Mouse (Mus musculus) MEL (cell line): Measurements from ENCODE around the gene Lbx1. TPM values are rescaled to one million over a fixed set of nuclear protein-coding genes. Genes with fewer than 3 reads are reported as not detected.
A peak's percentile ranks its signal among the peaks of the same experiment; 100 is the strongest.

Experiments used
- DNase-seq: peaks from one replicate; pipeline ENCODE4 v3.0.0; 2011; ENCODE audit warnings: low read depth, low spot score
- H3K27ac ChIP-seq: 2 replicates; pipeline ENCODE4 v1.5.1; 2012; ENCODE audit warnings: low read depth, mild to moderate bottlenecking, control low read depth, low read length, moderate library complexity; ENCODE audit not compliant: control insufficient read depth
- H3K27me3 ChIP-seq, 2 experiments: fragments of 150-350 bp in 1 of 2; sonication (generic) in 1 of 2; 2 replicates each; pipeline ENCODE4 v1.6.1; 2012; ENCODE audit warnings: low read length in 2 of 2, mild to moderate bottlenecking in 2 of 2, improper control_type of control experiment in 1 of 2, moderate library complexity in 1 of 2; ENCODE audit not compliant: insufficient read depth in 2 of 2, control insufficient read depth in 1 of 2
- H3K36me3 ChIP-seq, 2 experiments: 2 replicates each; pipeline ENCODE4 v1.6.1; 2012 to 2014; ENCODE audit warnings: low read length in 2 of 2, improper control_type of control experiment in 1 of 2, inconsistent platforms in 1 of 2, mild to moderate bottlenecking in 1 of 2; ENCODE audit not compliant: insufficient read depth in 2 of 2, control insufficient read depth in 1 of 2
- H3K4me1 ChIP-seq, 2 experiments: fragments of 150-350 bp in 1 of 2; sonication (generic) in 1 of 2; 2 replicates each; pipeline ENCODE4 v1.6.1; 2012; ENCODE audit warnings: low read length in 2 of 2, improper control_type of control experiment in 1 of 2, mild to moderate bottlenecking in 1 of 2; ENCODE audit not compliant: insufficient read depth in 2 of 2, control insufficient read depth in 1 of 2
- H3K4me3 ChIP-seq, 2 experiments: fragments of 150-350 bp in 1 of 2; sonication (generic) in 1 of 2; 2 replicates each; pipeline ENCODE4 v1.5.1; 2012; ENCODE audit warnings: low read depth in 2 of 2, low read length in 2 of 2, mild to moderate bottlenecking in 2 of 2, moderate library complexity in 2 of 2, control low read depth in 1 of 2, improper control_type of control experiment in 1 of 2; ENCODE audit not compliant: control insufficient read depth in 1 of 2, insufficient read depth in 1 of 2
- H3K79me2 ChIP-seq: 2 replicates; pipeline ENCODE4 v1.6.1; 2012; ENCODE audit warnings: mild to moderate bottlenecking, low read length, moderate library complexity; ENCODE audit not compliant: control insufficient read depth, poor library complexity, insufficient read depth
- H3K9ac ChIP-seq: 2 replicates; pipeline ENCODE4 v1.6.1; 2012; ENCODE audit warnings: low read depth, mild to moderate bottlenecking, control low read depth, low read length, moderate library complexity; ENCODE audit not compliant: control insufficient read depth, poor library complexity, severe bottlenecking
- H3K9me3 ChIP-seq: fragments of 150-350 bp; sonication (generic); replicated peaks from 2 replicates; pipeline ENCODE4 v1.6.1; 2012; ENCODE audit warnings: mild to moderate bottlenecking, low read length, improper control_type of control experiment, moderate library complexity; ENCODE audit not compliant: insufficient read depth
- CHD1 ChIP-seq: IDR thresholded peaks from 2 replicates; pipeline ENCODE4 v1.6.1; 2012; ENCODE audit warnings: low read depth, mild to moderate bottlenecking, inconsistent platforms, low read length, improper control_type of control experiment
- CTCF ChIP-seq, 3 experiments: IDR thresholded peaks in 2 of 3; conservative IDR thresholded peaks in 1 of 3; 2 replicates each; pipeline ENCODE4 v1.5.1; 2011 to 2012; ENCODE audit warnings: low read length in 3 of 3, low read depth in 2 of 3, mild to moderate bottlenecking in 2 of 3, improper control_type of control experiment in 1 of 3, inconsistent platforms in 1 of 3, mixed read lengths in 1 of 3, moderate library complexity in 1 of 3; ENCODE audit not compliant: control insufficient read depth in 1 of 3, insufficient read depth in 1 of 3, poor library complexity in 1 of 3, severe bottlenecking in 1 of 3
- ETS1 ChIP-seq: IDR thresholded peaks from 2 replicates; pipeline ENCODE4 v1.6.1; 2012; ENCODE audit warnings: low read depth, mild to moderate bottlenecking, inconsistent platforms, low read length, improper control_type of control experiment, moderate library complexity
- HCFC1 ChIP-seq: IDR thresholded peaks from 2 replicates; pipeline ENCODE4 v1.6.1; 2012; ENCODE audit warnings: low read depth, mild to moderate bottlenecking, inconsistent platforms, low read length, improper control_type of control experiment, moderate library complexity
- MAX ChIP-seq: IDR thresholded peaks from 2 replicates; pipeline ENCODE4 v1.6.1; 2011; ENCODE audit warnings: low read length, improper control_type of control experiment
- MEF2A ChIP-seq: IDR thresholded peaks from 2 replicates; pipeline ENCODE4 v1.6.1; 2014; ENCODE audit warnings: low read depth, mild to moderate bottlenecking, inconsistent platforms, low read length, improper control_type of control experiment; ENCODE audit not compliant: poor library complexity, insufficient replicate concordance, severe bottlenecking; ENCODE audit errors: extremely low read depth
- MYB ChIP-seq: IDR thresholded peaks from 2 replicates; pipeline ENCODE4 v1.6.1; 2011; ENCODE audit warnings: mild to moderate bottlenecking, low read depth, low read length, improper control_type of control experiment
- NELFE ChIP-seq: IDR thresholded peaks from 2 replicates; pipeline ENCODE4 v1.6.1; 2011; ENCODE audit warnings: low read depth, low read length, improper control_type of control experiment
- NRF1 ChIP-seq: IDR thresholded peaks from 2 replicates; pipeline ENCODE4 v1.6.1; 2014; ENCODE audit warnings: low read depth, mild to moderate bottlenecking, inconsistent platforms, low read length, improper control_type of control experiment, moderate library complexity; ENCODE audit not compliant: poor library complexity, insufficient read depth, severe bottlenecking
- POLR2AphosphoS2 ChIP-seq: IDR thresholded peaks from 2 replicates; pipeline ENCODE4 v1.6.1; 2011; ENCODE audit warnings: low read length, improper control_type of control experiment
- POLR2AphosphoS5 ChIP-seq: IDR thresholded peaks from 2 replicates; pipeline ENCODE4 v1.6.1; 2012; ENCODE audit warnings: low read depth, borderline replicate concordance, mild to moderate bottlenecking, inconsistent platforms, low read length, moderate library complexity, mixed read lengths
- RAD21 ChIP-seq: IDR thresholded peaks from 2 replicates; pipeline ENCODE4 v1.6.1; 2011; ENCODE audit warnings: mild to moderate bottlenecking, low read depth, low read length, improper control_type of control experiment
- SMC3 ChIP-seq: IDR thresholded peaks from 2 replicates; pipeline ENCODE4 v1.6.1; 2011; ENCODE audit warnings: low read depth, low read length, improper control_type of control experiment
- TAL1 ChIP-seq: IDR thresholded peaks from 2 replicates; pipeline ENCODE4 v1.6.1; 2012; ENCODE audit warnings: mild to moderate bottlenecking, inconsistent platforms, low read length, moderate library complexity, mixed read lengths
- UBTF ChIP-seq: IDR thresholded peaks from 2 replicates; pipeline ENCODE4 v1.6.1; 2012; ENCODE audit warnings: low read depth, mild to moderate bottlenecking, inconsistent platforms, low read length, improper control_type of control experiment, moderate library complexity, borderline replicate concordance; ENCODE audit not compliant: insufficient read depth
- USF1 ChIP-seq: IDR thresholded peaks from 2 replicates; pipeline ENCODE4 v1.6.1; 2014; ENCODE audit warnings: low read depth, mild to moderate bottlenecking, inconsistent platforms, low read length, improper control_type of control experiment, moderate library complexity
- ZC3H11A ChIP-seq: IDR thresholded peaks from 2 replicates; pipeline ENCODE4 v1.6.1; 2012; ENCODE audit warnings: low read depth, mild to moderate bottlenecking, inconsistent platforms, low read length, improper control_type of control experiment
- ZKSCAN1 ChIP-seq: IDR thresholded peaks from 2 replicates; pipeline ENCODE4 v1.6.1; 2012; ENCODE audit warnings: low read depth, mild to moderate bottlenecking, inconsistent platforms, low read length, improper control_type of control experiment, moderate library complexity
- polyA plus RNA-seq, 2 experiments: library from polyadenylated mRNA; stranded (reverse) in 1 of 2; unstranded in 1 of 2; fragments of >175 nt in 1 of 2; fragments of >200 nt in 1 of 2; gene quantifications; 2 replicates each; pipeline versions ENCODE4 v1.2.1 to v1.2.4; 2012; ENCODE audit warnings: low replicate concordance in 2 of 2, low read depth in 1 of 2; ENCODE audit not compliant: insufficient read length in 2 of 2, insufficient read depth in 1 of 2, missing spikeins in 1 of 2
- total RNA-seq: library from RNA; depleted of rRNA; stranded (reverse); fragments of 300-350 nt; gene quantifications from 2 replicates; pipeline ENCODE4 v1.2.3, GENCODE M21; 2012

Lbx1 gene
- total and polyA plus RNA-seq, 3 experiments: not detected

- peak; percentile 87 for DNase-seq
Measured at GRCm38 (mm10) chr19:45216240-45216639, 19.4 kb downstream of the Lbx1 start.

GRCm38 (mm10) chr19:45215431-45215830 lies 20.2 kb downstream of the Lbx1 start:
- Histone ChIP-seq H3K9me3 (no peaks in the 10 kb centered on the region), H3K79me2 (no peaks in the 10 kb centered on the region)

More at GRCm38 (mm10) chr19:45216240-45216639, 19.4 kb downstream of the Lbx1 start:
- Histone ChIP-seq H3K9me3 (no peaks in the 10 kb centered on the region), H3K9ac (no peak overlapping the region), H3K79me2 (no peaks in the 10 kb centered on the region), H3K36me3 (no peaks in the 10 kb centered on the region), H3K4me1 (no peaks in the 10 kb centered on the region), H3K27me3 (peaks cover 0 to 2% of the 10 kb centered on the region in 2 experiments; a peak in 1 of 4 replicates), H3K4me3 (no peak overlapping the region), H3K27ac (no peak overlapping the region)
- peak; percentile 89 to 96 (median 96) for TF ChIP-seq CTCF (IDR thresholded peaks at IDR 0.05 in 2 of 3, conservative IDR thresholded peaks at IDR 0.05 in 1 of 3; ENCODE audit: control insufficient read depth in 1 of 3, insufficient read depth in 1 of 3, low read depth in 2 of 3, low read length in 3 of 3, poor library complexity in 1 of 3, severe bottlenecking in 1 of 3)
- TF ChIP-seq RAD21: peak; percentile 78
- no peak for TF ChIP-seq POLR2AphosphoS5
- no peak for TF ChIP-seq UBTF
- TF ChIP-seq MEF2A: no peak
- peak; percentile 55 for TF ChIP-seq ZC3H11A
- TF ChIP-seq MYB: no peak
- peak; percentile 86 for TF ChIP-seq SMC3

GRCm38 (mm10) chr19:45209776-45210422 lies 25.7 kb downstream of the Lbx1 start:
- Histone ChIP-seq H3K79me2 (no peaks in the 10 kb centered on the region), H3K4me1 (peaks cover 0 to 10% of the 10 kb centered on the region in 2 experiments; a peak in 3 of 4 replicates), H3K27me3 (peaks cover 0 to 2% of the 10 kb centered on the region in 2 experiments; a peak in 1 of 4 replicates), H3K9ac (no peak overlapping the region), H3K9me3 (no peaks in the 10 kb centered on the region), H3K27ac (no peak overlapping the region), H3K36me3 (no peaks in the 10 kb centered on the region), H3K4me3 (no peak overlapping the region)
- peak; percentile 38 for DNase-seq
- TF ChIP-seq CTCF (IDR thresholded peaks at IDR 0.05 in 2 of 3, conservative IDR thresholded peaks at IDR 0.05 in 1 of 3; ENCODE audit: control insufficient read depth in 1 of 3, insufficient read depth in 1 of 3, low read depth in 2 of 3, low read length in 3 of 3, poor library complexity in 1 of 3, severe bottlenecking in 1 of 3): no peak
- no peak for TF ChIP-seq RAD21
- TF ChIP-seq CHD1: no peak
- TF ChIP-seq ZC3H11A: no peak
- no peak for TF ChIP-seq ZKSCAN1
- no peak for TF ChIP-seq NRF1
- no peak for TF ChIP-seq HCFC1

More at GRCm38 (mm10) chr19:45215431-45215830, 20.2 kb downstream of the Lbx1 start:
- Histone ChIP-seq H3K9ac (no peak overlapping the region), H3K4me3 (no peak overlapping the region), H3K27ac (no peak overlapping the region), H3K4me1 (no peaks in the 10 kb centered on the region), H3K36me3 (no peaks in the 10 kb centered on the region), H3K27me3 (peaks cover 0 to 2% of the 10 kb centered on the region in 2 experiments; a peak in 1 of 4 replicates)
- no peak for DNase-seq
- TF ChIP-seq MAX (no peak), CHD1 (no peak), TAL1 (no peak), NELFE (no peak), ETS1 (no peak), RAD21 (no peak), USF1 (no peak), POLR2AphosphoS2 (no peak), ZC3H11A (no peak)
